Mouse (Mus musculus) kidney, embryonic 14.5 days (tissue): ENCODE data around the gene Olfr616. TPM values are rescaled to one million over a fixed set of nuclear protein-coding genes. Genes with fewer than 3 reads are reported as not detected.
"Not testable (repeated sequence)": the region's sequence is repeated elsewhere in the genome, so short reads cannot be mapped to it uniquely, and the experiment has no call there.

Experiments
- ATAC-seq: fragments of 200-750 bp; cut with Nextera tagmentation; 2 replicates; pipeline ENCODE4 v1.8.0; 2017; ENCODE audit warnings: moderate number of reproducible peaks, mild to moderate bottlenecking, moderate TSS enrichment, moderate library complexity; ENCODE audit not compliant: low FRiP score, low TSS enrichment
- H3K27ac ChIP-seq: fragments of 300-500 bp; sonication (generic); 2 replicates; pipeline ENCODE4 v1.5.1; 2014; ENCODE audit warnings: low read depth, mild to moderate bottlenecking, low read length, moderate library complexity, mixed read lengths
- H3K27me3 ChIP-seq: fragments of 300-500 bp; sonication (generic); 2 replicates; pipeline ENCODE4 v1.6.1; 2014; ENCODE audit warnings: mild to moderate bottlenecking, low read length; ENCODE audit not compliant: control insufficient read depth, insufficient read depth
- H3K36me3 ChIP-seq: fragments of 300-500 bp; sonication (generic); 2 replicates; pipeline ENCODE4 v1.6.1; 2014; ENCODE audit warnings: low read length, mixed read lengths; ENCODE audit not compliant: control insufficient read depth, insufficient read depth
- H3K4me1 ChIP-seq: fragments of 300-500 bp; sonication (generic); 2 replicates; pipeline ENCODE4 v1.6.1; 2014; ENCODE audit warnings: low read length, mixed read lengths; ENCODE audit not compliant: control insufficient read depth, insufficient read depth
- H3K4me2 ChIP-seq: fragments of 300-500 bp; sonication (generic); replicated peaks from 2 replicates; pipeline ENCODE4 v1.6.1; 2014; ENCODE audit warnings: low read depth, mild to moderate bottlenecking, low read length
- H3K4me3 ChIP-seq: fragments of 300-500 bp; sonication (generic); 2 replicates; pipeline ENCODE4 v1.5.1; 2014; ENCODE audit warnings: mild to moderate bottlenecking, low read length
- H3K9ac ChIP-seq: fragments of 300-500 bp; sonication (generic); 2 replicates; pipeline ENCODE4 v1.6.1; 2014; ENCODE audit warnings: low read depth, mild to moderate bottlenecking, low read length, moderate library complexity
- H3K9me3 ChIP-seq: fragments of 300-500 bp; sonication (generic); 2 replicates; pipeline ENCODE4 v1.6.1; 2016; ENCODE audit warnings: low read length; ENCODE audit not compliant: control insufficient read depth
- whole genome bisulfite sequencing: fragments of 180-500 bp; shearing (Covaris S2); extraction: QIAGEN DNeasy Blood & Tissue Kit; methylation state at CpG from one replicate; pipeline ENCODE4 v1.1.7; 2014; 5-methylcytosine and 5-hydroxymethylcytosine counted together
- microRNA-seq: library from miRNA; unstranded; fragments of <30 nt; microRNA quantifications from one replicate; pipeline ENCODE4, GENCODE M21; 2016
- polyA plus RNA-seq: library from polyadenylated mRNA; unstranded; fragments of >200 nt; fragmentation: Nextera tagmentation; extraction: Ambion mirVana; gene quantifications from 2 replicates; pipeline ENCODE4 v1.2.1, GENCODE M21; 2014

Gene Olfr616
- polyA plus RNA-seq, 1 experiment from 2014 or later, result not detected

DNA sequence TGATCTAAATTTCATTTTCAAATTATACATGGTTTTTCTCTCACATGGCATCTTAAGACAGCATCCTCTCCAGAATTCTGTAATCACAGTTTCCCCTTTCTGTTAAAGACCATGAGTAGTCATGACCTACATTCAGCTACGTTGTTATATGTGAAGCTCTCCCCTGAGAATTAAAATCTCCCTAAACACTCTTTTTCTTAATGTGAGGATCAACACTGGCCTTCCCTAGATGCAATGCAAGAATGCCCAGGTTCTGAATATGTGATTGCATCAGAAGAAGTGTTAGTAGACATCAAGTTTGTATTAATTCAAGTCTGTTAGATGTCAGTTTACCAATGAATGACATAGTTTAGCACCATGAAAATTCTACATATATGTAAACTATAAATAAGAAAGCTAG, 48.2 kb downstream of the Olfr616 start, which contains the start of gene Olfr611:
Olfr611 (minus strand) TSS at position 101 of the 400 bp plus-strand sequence.
- H3K27me3 ChIP-seq, H3K9ac ChIP-seq, H3K4me3 ChIP-seq, H3K4me2 ChIP-seq, H3K27ac ChIP-seq, H3K4me1 ChIP-seq, H3K36me3 ChIP-seq, H3K9me3 ChIP-seq, ATAC-seq: not testable (repeated sequence)
- WGBS, result 71% methylated on average over 1 of the region's 1 CpGs

Small RNAs within 50 kb of the gene (microRNA-seq; reads per million reads assigned to microRNA genes)
- gene Gm26506, result not detected

Other genes starting within 250 kb of the Olfr616 start
- gene Olfr598, start 245.6 kb downstream of the Olfr616 start, polyA plus RNA-seq, result not detected in 2 replicates
- not detected in 2 replicates for gene Olfr599, start 233.2 kb downstream of the Olfr616 start, polyA plus RNA-seq
- not detected in 2 replicates for gene Olfr600, start 219.5 kb downstream of the Olfr616 start, polyA plus RNA-seq
- not detected in 2 replicates for gene Olfr601, start 206.5 kb downstream of the Olfr616 start, polyA plus RNA-seq
- not detected in 2 replicates for gene Olfr603, start 183.0 kb downstream of the Olfr616 start, polyA plus RNA-seq
- gene Usp17lc, start 154.1 kb downstream of the Olfr616 start, polyA plus RNA-seq, result not detected in 2 replicates
- gene Olfr605, start 123.7 kb downstream of the Olfr616 start, polyA plus RNA-seq, result not detected in 2 replicates
- not detected in 2 replicates for gene Olfr606, start 120.1 kb downstream of the Olfr616 start, polyA plus RNA-seq
- gene Olfr607, start 105.0 kb downstream of the Olfr616 start, polyA plus RNA-seq, result not detected in 2 replicates
- not detected in 2 replicates for gene Olfr608, start 99.3 kb downstream of the Olfr616 start, polyA plus RNA-seq
- not detected in 2 replicates for gene Olfr609, start 71.1 kb downstream of the Olfr616 start, polyA plus RNA-seq
- gene Olfr610, start 57.0 kb downstream of the Olfr616 start, polyA plus RNA-seq, result not detected in 2 replicates
- gene Olfr611, start 48.3 kb downstream of the Olfr616 start, polyA plus RNA-seq, result not detected in 2 replicates
- gene Olfr612, start 26.4 kb downstream of the Olfr616 start, polyA plus RNA-seq, result not detected in 2 replicates
- not detected in 2 replicates for gene Olfr613, start 21.1 kb downstream of the Olfr616 start, polyA plus RNA-seq
- not detected in 2 replicates for gene Olfr615, start 13.1 kb downstream of the Olfr616 start, polyA plus RNA-seq
- gene Olfr617, start 3.9 kb upstream of the Olfr616 start, polyA plus RNA-seq, result not detected in 2 replicates
- gene Olfr618, start 21.0 kb upstream of the Olfr616 start, polyA plus RNA-seq, result not detected in 2 replicates
- gene Olfr619, start 31.4 kb upstream of the Olfr616 start, polyA plus RNA-seq, result not detected in 2 replicates
- not detected in 2 replicates for gene Olfr620, start 43.4 kb upstream of the Olfr616 start, polyA plus RNA-seq
- gene Olfr622, start 73.6 kb upstream of the Olfr616 start, polyA plus RNA-seq, result not detected in 2 replicates
- gene Olfr623, start 94.6 kb upstream of the Olfr616 start, polyA plus RNA-seq, result not detected in 2 replicates
- 0.04 TPM in 1 of 2 replicates, not detected in the other for gene Olfr624, start 102.0 kb upstream of the Olfr616 start, polyA plus RNA-seq
- not detected in 2 replicates for gene Olfr625-ps1, start 113.6 kb upstream of the Olfr616 start, polyA plus RNA-seq
- gene Olfr243, start 145.5 kb upstream of the Olfr616 start, polyA plus RNA-seq, result not detected in 2 replicates
- not detected in 2 replicates for gene Olfr628, start 161.2 kb upstream of the Olfr616 start, polyA plus RNA-seq
- gene Olfr629, start 175.8 kb upstream of the Olfr616 start, polyA plus RNA-seq, result not detected in 2 replicates
- not detected in 2 replicates for gene Olfr630, start 188.2 kb upstream of the Olfr616 start, polyA plus RNA-seq
- gene Olfr69, start 202.5 kb upstream of the Olfr616 start, polyA plus RNA-seq, result not detected in 2 replicates
- gene Olfr68, start 210.6 kb upstream of the Olfr616 start, polyA plus RNA-seq, result not detected in 2 replicates
- gene Olfr67, start 222.7 kb upstream of the Olfr616 start, polyA plus RNA-seq, result not detected in 2 replicates
- 1,529 and 1,788 TPM in 2 replicates for gene Hbb-bt, start 244.9 kb upstream of the Olfr616 start, polyA plus RNA-seq